Mouse (Mus musculus) urinary bladder, adult 2 months (tissue): ENCODE data around the gene Mep1a. TPM values are rescaled to one million over a fixed set of nuclear protein-coding genes. Genes with fewer than 3 reads are reported as not detected.

Source experiments
- DNase-seq: peaks from one replicate; pipeline ENCODE4 v3.0.0; 2022; ENCODE audit warnings: low spot score
- polyA plus RNA-seq: library from polyadenylated mRNA; depleted of rRNA; stranded (reverse); fragments of >200 nt; gene quantifications from 2 replicates; pipeline ENCODE4 v1.2.3, GENCODE M21; 2012; rRNA removed

The Mep1a gene
- polyA plus RNA-seq, 1 experiment: not detected

DNA sequence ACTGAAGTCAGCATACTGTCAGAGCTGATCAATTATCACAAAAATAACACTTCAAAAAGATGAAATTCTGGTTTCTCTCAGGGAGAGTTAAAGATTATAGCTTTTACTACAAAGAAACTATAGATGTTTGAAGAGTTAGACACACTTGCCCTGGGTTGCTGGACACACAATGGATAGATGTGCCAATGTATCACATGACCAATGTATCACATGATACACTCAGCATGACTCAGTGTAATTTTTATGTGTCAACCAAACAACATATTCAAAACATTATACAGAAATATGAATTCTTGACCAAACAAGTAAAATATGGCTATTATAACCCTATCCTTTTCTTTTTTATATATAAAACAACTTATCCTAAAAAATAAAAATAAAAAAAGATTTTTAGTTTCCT is 25.0 kb downstream of the Mep1a start:
- DNase-seq: no peak

DNA sequence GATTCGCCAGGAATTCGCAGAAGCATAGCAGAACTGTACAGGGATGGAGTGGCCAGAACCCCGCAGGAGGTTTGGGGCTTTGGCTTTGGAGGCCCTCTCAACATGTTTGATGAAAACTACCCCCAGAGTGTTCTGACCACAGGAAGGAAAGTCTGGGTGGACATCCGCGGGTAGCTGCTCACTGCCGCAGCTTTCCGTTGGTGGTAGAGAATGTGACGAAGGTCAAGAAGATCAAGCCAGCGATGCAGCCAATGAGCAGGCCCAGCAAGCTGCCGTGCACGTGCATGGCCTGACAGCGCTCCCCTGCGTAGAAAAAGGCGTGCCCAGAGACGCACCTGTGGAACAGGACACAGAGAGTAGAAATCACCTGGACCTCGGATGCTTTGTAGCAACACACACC is 27.8 kb downstream of the Mep1a start:
- no peak for DNase-seq

DNA sequence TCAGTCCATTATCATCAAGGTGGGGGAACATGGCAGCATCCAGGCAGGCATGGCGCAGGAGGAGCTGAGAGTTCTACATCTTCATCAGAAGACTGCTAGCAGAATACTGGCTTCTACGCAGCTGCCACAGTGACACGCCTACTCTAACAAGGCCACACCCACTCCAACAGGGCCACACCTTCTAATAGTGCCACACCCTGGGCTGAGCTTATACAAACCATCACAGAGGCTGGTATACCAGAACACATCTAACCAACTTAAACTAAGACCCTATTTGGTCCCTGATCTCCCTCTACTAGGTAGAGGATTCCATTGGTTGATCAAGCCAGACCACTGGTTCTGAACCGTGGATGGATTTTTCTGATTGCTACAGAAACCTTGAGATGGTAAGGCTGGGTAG is 30.1 kb downstream of the Mep1a start:
- DNase-seq: no peak

DNA sequence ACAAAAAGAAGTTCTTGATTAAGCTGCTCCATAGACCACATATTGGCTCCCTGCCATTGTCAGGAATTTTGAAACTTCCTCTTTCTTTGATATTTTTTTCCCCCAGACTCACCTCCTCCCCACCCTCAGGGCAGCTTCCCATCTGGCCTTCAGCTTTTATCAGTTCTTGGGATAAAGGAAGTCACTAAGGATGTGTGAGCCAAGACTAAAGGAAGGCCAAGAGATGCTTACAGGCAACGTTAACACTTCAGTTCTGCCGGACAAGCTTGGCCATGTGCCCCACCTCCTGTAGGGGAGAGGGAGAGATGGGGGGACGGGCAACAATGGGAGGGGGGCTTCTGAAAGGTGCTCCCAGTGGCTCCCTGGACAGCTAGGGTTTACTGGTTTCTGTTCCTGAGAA is 32.6 kb downstream of the Mep1a start:
- DNase-seq: no peak

DNA sequence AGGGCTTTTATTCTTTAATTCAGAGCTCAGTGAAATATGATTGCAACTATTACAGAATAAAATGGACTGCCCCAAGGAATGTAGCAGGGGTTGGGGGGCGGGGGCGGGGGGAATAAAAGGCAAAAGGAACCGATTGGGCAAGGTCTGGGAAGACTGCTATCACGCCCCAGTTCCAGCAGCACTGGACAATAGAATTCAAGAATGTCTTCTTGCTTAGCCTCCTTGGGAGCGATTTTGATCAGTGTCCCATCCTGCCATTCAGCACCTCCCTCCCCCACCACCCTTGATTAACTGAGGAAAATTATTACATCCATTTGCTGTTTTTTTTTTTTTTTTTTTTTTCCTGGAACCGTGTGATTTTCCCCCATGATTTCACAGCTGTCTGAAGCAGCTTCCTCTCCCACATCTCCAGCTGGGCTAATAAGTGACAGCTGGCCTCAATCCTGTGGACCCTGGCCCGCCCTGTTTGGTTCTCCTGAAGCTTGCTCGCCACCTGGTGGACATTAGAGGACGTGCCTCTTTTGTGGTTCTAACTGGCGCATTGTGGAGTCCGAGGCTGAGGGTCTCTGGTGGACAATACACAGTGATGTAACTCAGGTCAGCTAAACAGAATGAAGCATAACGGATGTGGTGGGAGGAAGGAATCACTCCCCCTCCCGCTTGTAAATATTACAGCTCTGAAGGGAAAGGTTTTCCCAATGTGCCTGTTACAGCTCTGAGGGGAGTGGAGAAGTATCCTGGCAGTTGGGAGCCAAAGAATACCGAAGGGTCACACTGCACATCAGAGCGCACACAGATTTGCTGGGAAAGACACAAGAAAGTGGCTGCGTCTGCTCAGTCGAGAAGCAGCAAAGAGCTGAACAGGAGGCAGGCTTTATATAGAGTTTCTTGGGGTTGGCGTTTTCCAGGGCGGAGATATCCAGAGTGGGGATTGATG is 42.1 kb downstream of the Mep1a start:
- no peak for DNase-seq

DNA sequence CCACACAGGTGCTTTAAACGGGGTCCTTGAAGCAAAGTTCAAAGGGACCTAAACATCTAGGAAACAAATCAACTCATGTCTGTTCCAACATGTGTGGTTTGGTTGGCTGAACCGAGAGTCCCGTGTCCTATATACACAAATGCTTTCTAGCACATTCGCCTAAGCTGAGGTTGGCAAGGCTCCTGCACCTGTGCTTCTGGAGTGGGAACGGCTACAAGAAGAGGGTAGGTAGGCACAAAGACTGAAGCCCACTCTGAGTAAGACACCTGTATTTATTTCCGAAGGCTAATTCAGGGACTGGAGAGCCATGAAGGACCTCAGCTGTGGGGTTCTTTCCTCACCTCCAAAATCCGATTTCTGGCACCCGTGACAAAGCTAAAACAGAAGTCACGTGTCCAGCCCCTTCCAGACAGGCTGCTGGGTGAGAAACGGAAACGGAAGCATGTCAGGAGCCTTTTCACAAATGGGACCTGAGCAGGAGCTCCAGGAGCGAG is 42.8 kb downstream of the Mep1a start:
- no peak for DNase-seq

DNA sequence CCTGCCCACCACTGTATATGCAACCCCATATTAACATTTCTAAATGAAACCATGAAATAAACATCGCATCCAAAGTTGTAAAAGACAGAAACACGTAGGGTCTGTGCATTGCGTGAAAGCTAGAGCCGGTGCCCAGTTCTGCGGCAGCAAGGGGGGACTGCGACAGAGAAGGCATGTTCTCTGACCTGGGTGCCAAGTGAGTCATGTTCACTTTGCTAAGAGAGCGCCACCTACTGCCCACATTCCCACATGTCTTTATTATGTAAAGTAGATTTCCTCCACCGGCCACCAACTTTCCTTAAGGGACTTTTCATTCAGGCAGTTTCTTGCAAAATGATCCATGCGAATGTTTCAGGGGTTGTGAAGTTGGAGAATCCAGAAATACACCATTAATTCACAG is 44.0 kb downstream of the Mep1a start:
- peak; percentile 29 for DNase-seq

DNA sequence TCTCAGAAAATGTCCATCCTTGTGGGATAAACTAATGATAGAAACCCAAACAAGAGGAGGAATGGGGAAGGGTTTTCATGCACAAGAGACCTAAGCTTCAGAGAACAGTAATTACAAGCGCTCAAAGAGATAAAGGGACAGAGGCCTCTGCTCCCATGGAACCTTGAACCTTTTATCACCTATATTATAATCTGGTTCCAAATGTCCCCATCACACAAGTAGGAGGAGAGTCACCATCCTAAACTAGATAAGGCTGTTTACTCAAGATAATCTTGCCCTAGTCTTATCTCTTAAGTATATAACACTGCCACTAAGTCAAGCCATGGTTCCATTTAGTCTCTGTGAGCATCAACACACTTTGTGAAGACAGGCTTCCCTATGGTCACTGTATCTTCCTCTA is 51.4 kb downstream of the Mep1a start:
- DNase-seq: no peak

DNA sequence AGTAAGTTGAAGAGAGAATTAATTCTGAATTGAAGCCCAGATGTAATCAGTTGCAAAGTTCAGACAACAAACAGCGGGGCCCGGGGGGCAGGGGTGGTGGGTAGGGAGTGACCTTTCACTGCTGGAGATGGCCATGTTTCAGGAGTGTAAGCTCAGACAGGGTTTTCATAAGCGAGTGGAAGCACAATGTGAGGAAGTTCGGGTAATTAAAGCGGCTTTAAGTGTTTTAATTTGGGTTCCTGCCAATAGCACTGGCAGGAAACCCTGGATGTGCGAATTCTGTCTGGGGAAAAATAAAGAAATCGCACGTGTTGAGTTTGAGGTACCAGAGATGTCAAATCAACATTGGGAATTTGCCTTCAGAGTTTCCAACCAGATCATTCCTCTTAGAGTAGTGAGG is 68.1 kb downstream of the Mep1a start:
- DNase-seq: no peak

DNA sequence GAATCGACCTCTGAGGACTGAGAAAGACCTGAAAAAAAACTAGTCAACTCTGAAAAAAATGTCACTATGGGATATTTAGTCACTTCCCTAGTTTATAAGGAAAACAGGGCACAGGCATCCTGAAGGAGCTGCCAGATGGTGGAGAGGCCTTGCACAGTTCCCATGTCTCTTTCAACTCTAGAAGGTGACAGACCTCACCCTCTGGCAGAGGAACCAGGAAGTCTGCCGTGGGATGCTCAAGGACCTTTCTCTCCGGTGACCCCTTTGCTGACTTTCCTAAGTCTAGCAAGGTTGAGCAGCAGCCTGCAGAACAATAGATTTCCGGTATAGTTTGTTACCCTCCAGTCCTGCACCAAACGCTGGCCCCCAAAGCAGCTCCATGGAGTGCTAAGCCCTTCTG is 70.9 kb downstream of the Mep1a start:
- no peak for DNase-seq

Other genes with a start within 250 kb of the Mep1a start
- gene Adgrf1, start 232.5 kb downstream of the Mep1a start, polyA plus RNA-seq: 0.01 TPM in 1 of 2 replicates, not detected in the other
- 18.7 and 26.3 TPM in 2 replicates for gene Adgrf5, start 142.4 kb downstream of the Mep1a start, polyA plus RNA-seq
- gene Ankrd66, start 40.8 kb upstream of the Mep1a start, polyA plus RNA-seq: 0.21 TPM in 2 replicates
- 52.2 and 55.9 TPM in 2 replicates for gene Pla2g7, start 65.3 kb upstream of the Mep1a start, polyA plus RNA-seq
- gene Tdrd6, start 127.5 kb upstream of the Mep1a start, polyA plus RNA-seq: 0.14 and 0.38 TPM in 2 replicates
- 11.2 and 12.3 TPM in 2 replicates for gene Slc25a27, start 164.4 kb upstream of the Mep1a start, polyA plus RNA-seq
- 9.9 and 10.5 TPM in 2 replicates for gene Cyp39a1, start 164.6 kb upstream of the Mep1a start, polyA plus RNA-seq